Mouse (Mus musculus): ENCODE results near the gene Ccdc148.
A peak's percentile ranks its signal among the peaks of the same experiment; 100 is the strongest.

Ccdc148 gene

GRCm38 (mm10) chr2:59160605-59160963 is at the start of gene Ccdc148, which contains the start of gene Pkp4:
Ccdc148 (minus strand) TSS chr2:59160683.
Pkp4 (plus strand) TSS chr2:59160850.
- peak; percentile 68 for DNase-seq (ENCODE audit: low spot score)

GRCm38 (mm10) chr2:59208276-59208675 is 47.8 kb upstream of the Ccdc148 start:
- no peak for DNase-seq (ENCODE audit: low spot score)

GRCm38 (mm10) chr2:59207725-59208124 is 47.2 kb upstream of the Ccdc148 start:
- DNase-seq (ENCODE audit: low spot score) = no peak

GRCm38 (mm10) chr2:59207240-59207639 is 46.8 kb upstream of the Ccdc148 start:
- DNase-seq (ENCODE audit: low spot score) = no peak

GRCm38 (mm10) chr2:59206190-59206589 is 45.7 kb upstream of the Ccdc148 start:
- no peak for DNase-seq (ENCODE audit: low spot score)

- DNase-seq (ENCODE audit: low spot score) = no peak
Observed at GRCm38 (mm10) chr2:59205092-59205491, 44.6 kb upstream of the Ccdc148 start.

GRCm38 (mm10) chr2:59203627-59204425 is 43.3 kb upstream of the Ccdc148 start:
- no peak for DNase-seq (ENCODE audit: low spot score)

GRCm38 (mm10) chr2:59202930-59203329 is 42.4 kb upstream of the Ccdc148 start:
- DNase-seq (ENCODE audit: low spot score) = no peak

- no peak for DNase-seq (ENCODE audit: low spot score)
Observed at GRCm38 (mm10) chr2:59200511-59200910, 40.0 kb upstream of the Ccdc148 start.

GRCm38 (mm10) chr2:59199476-59199976 is 39.0 kb upstream of the Ccdc148 start:
- no peak for DNase-seq (ENCODE audit: low spot score)

- DNase-seq (ENCODE audit: low spot score) = no peak
Observed at GRCm38 (mm10) chr2:59197156-59197555, 36.7 kb upstream of the Ccdc148 start.

- no peak for DNase-seq (ENCODE audit: low spot score)
Observed at GRCm38 (mm10) chr2:59193117-59193516, 32.6 kb upstream of the Ccdc148 start.

GRCm38 (mm10) chr2:59191466-59191865 is 31.0 kb upstream of the Ccdc148 start:
- DNase-seq (ENCODE audit: low spot score) = no peak

- no peak for DNase-seq (ENCODE audit: low spot score)
Observed at GRCm38 (mm10) chr2:59190186-59190585, 29.7 kb upstream of the Ccdc148 start.

GRCm38 (mm10) chr2:59189661-59190185 is 29.2 kb upstream of the Ccdc148 start:
- DNase-seq (ENCODE audit: low spot score) = no peak

- no peak for DNase-seq (ENCODE audit: low spot score)
Observed at GRCm38 (mm10) chr2:59188306-59188705, 27.8 kb upstream of the Ccdc148 start.

GRCm38 (mm10) chr2:59186966-59187365 is 26.5 kb upstream of the Ccdc148 start:
- DNase-seq (ENCODE audit: low spot score) = no peak

GRCm38 (mm10) chr2:59186122-59186521 is 25.6 kb upstream of the Ccdc148 start:
- no peak for DNase-seq (ENCODE audit: low spot score)

GRCm38 (mm10) chr2:59184107-59185064 is 23.9 kb upstream of the Ccdc148 start:
- DNase-seq (ENCODE audit: low spot score) = no peak

GRCm38 (mm10) chr2:59183541-59183940 is 23.1 kb upstream of the Ccdc148 start:
- no peak for DNase-seq (ENCODE audit: low spot score)

GRCm38 (mm10) chr2:59181321-59182113 is 21.0 kb upstream of the Ccdc148 start:
- no peak for DNase-seq (ENCODE audit: low spot score)

- DNase-seq (ENCODE audit: low spot score) = no peak
Observed at GRCm38 (mm10) chr2:59179487-59179886, 19.0 kb upstream of the Ccdc148 start.
